Mouse (Mus musculus) spleen, adult 2 months (tissue): ENCODE results near the gene Prdx5.

ENCODE experiments used
- CTCF ChIP-seq: fragments of 200-500 bp; IDR thresholded peaks from 2 replicates; pipeline ENCODE4 v1.5.1; 2011; ENCODE audit warnings: mild to moderate bottlenecking, inconsistent platforms; ENCODE audit not compliant: insufficient read depth, insufficient read length, insufficient replicate concordance; ENCODE audit errors: extremely low read depth
- POLR2A ChIP-seq: fragments of 200-500 bp; IDR thresholded peaks from 2 replicates; pipeline ENCODE4 v1.6.1; 2011; ENCODE audit warnings: low read depth, low read length, inconsistent platforms

- no peak for TF ChIP-seq POLR2A
- TF ChIP-seq CTCF = no peak
Measured at GRCm38 (mm10) chr19:6860706-6861105, 49.2 kb downstream of the Prdx5 start.
